Mouse (Mus musculus): ENCODE results near the gene Hs6st3.

DNA sequence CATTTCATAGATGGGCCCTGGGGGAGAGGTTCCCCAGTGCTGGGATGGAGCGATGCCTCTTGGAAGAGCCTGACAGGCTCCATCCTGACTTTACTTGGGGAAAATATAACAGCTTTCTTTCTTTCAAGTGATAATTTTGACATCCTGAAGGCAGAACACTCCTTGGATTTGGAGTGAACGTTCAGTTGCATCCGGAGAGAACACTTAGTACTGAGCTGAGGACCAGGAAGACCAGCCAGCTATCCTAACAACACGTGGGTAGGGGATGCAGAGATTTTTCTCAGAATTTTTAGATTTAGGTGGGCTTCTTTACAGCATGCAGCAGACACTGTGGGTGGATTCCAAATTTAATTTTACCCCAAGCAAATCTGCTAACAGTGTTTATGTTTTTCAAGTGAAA is 541.9 kb downstream of the Hs6st3 start:
- no peak for TF ChIP-seq CTCF (IDR thresholded peaks at IDR 0.05; ENCODE audit: control insufficient read depth, insufficient read depth, low read length)
- no peak for TF ChIP-seq POLR2A (IDR thresholded peaks at IDR 0.05; ENCODE audit: borderline replicate concordance, control insufficient read depth, low read depth, low read length)
